Mouse (Mus musculus): ENCODE measurements around the gene Spint3. TPM values are rescaled to one million over a fixed set of nuclear protein-coding genes. Genes with fewer than 3 reads are reported as not detected.

Spint3 gene
- total and polyA plus RNA-seq, 2 experiments from 2014 or later, result not detected

DNA sequence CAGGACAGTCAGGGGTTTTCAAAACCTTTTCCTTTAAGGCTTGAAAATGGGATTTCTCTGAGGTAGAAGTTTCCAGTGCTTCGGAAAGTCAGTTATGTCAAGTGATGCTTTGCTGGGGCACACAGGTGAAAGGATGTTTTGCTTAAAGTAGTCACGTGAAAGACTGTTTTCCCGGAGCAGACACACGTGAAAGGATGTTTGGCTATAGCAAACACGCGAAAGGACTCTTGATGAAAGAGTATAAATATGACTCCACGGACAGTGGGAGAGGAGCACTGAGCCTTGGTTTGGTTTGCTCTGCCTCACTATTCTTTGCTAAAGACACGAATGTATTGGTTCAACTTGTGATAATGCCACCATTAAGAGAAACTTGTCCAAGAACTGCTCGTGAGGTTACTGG is 21.8 kb downstream of the Spint3 start:
- Histone ChIP-seq H3K4me2 (ENCODE audit: low read depth, low read length) (no peak overlapping the region), H3K4me1 (ENCODE audit: insufficient read depth, low read length) (no peaks in the 10 kb centered on the region), H3K27me3 (ENCODE audit: insufficient read depth, low read length) (no peaks in the 10 kb centered on the region), H3K27ac (no peak overlapping the region), H3K4me3 (ENCODE audit: low read length) (no peak overlapping the region), H3K9ac (replicated peaks; ENCODE audit: low read length) (no peak overlapping the region), H3K9me3 (ENCODE audit: low read length) (no peaks in the 10 kb centered on the region), H3K36me3 (ENCODE audit: insufficient read depth, low read length) (no peaks in the 10 kb centered on the region)
- TF ChIP-seq CTCF (IDR thresholded peaks at IDR 0.05; ENCODE audit: low read depth), result no peak
- DNase-seq (ENCODE audit: low spot score) (no peak), ATAC-seq (no peak)
- WGBS, result 86% methylated on average over 9 of the region's 9 CpGs

DNA sequence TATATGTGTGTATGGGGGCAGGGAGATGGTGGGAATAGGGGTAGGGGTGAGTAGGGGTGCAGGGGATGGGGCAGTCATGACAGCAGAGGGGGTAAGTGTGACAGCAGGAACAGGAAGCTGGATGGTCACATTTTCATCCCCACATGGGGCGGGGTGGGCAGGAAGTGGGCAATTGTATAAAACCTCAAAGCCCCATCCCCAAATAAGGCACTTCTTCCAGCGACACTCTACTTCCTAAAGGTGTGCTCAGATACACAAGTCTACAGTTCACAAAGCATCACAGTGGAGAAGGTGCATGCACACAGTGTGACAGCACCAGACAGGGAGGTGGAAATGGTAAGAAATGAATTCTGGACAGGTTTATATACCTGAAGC is 22.4 kb downstream of the Spint3 start:
- 86% methylated on average over 2 of the region's 2 CpGs for WGBS
- TF ChIP-seq CTCF (IDR thresholded peaks at IDR 0.05; ENCODE audit: low read depth), result no peak
- H3K9me3 ChIP-seq (ENCODE audit: low read length), result no peaks in the 10 kb centered on the region
- H3K4me2 ChIP-seq (ENCODE audit: low read depth, low read length), result no peak overlapping the region
- H3K4me1 ChIP-seq (ENCODE audit: insufficient read depth, low read length), result no peaks in the 10 kb centered on the region
- no peaks in the 10 kb centered on the region for H3K36me3 ChIP-seq (ENCODE audit: insufficient read depth, low read length)
- ATAC-seq (no peak), DNase-seq (ENCODE audit: low spot score) (no peak)
- no peak overlapping the region for H3K27ac ChIP-seq
- H3K9ac ChIP-seq (replicated peaks; ENCODE audit: low read length), result no peak overlapping the region
- H3K27me3 ChIP-seq (ENCODE audit: insufficient read depth, low read length), result no peaks in the 10 kb centered on the region
- H3K4me3 ChIP-seq (ENCODE audit: low read length), result no peak overlapping the region

DNA sequence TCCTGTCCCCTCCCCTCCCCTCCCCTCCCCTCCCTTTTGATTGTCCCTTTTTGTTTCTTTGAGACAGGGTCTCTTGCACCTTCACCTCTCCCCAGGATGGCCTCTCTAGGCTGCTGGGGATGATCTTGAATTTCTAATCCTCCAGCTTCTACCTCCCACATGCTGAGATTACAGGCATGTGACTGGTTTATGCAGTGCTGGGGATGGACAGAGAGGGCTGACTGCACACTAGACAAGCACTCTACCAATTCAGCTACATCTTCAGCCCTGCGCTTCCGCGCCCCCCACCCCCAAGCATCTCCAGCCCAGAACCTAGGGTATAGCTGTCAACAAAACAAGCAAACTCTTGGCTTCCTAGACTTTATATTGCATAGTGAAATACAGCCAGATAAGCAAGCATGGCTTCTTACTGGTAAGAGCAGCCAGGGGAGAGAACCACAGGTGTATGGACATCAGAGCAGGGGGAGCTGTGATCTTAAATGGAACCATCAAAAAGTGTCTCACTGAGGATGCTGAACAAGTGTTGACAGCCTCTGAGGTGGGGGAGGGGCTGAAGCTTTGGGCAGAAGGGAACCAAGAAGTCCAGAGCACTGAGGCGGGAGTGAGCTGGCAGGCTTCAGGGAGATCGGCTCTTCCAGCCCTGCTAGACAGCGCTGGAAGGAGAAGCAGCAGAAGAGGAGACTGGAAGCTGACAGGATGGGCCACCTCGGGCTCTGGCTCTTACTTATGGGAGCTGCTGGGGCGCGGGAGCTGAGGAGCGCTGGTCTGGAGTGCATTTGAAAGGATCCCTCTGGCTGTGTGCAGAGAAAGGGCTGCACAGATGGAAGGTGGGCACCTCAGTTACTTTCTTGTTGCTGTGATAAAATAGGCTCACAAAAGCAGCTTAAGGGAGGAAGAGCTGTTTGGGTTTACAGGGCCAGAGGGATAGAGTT is 23.0 kb downstream of the Spint3 start:
- no peaks in the 10 kb centered on the region for H3K4me1 ChIP-seq (ENCODE audit: insufficient read depth, low read length)
- ATAC-seq (no peak), DNase-seq (ENCODE audit: low spot score) (peak; percentile 12)
- H3K9ac ChIP-seq (replicated peaks; ENCODE audit: low read length), result no peak overlapping the region
- no peaks in the 10 kb centered on the region for H3K27me3 ChIP-seq (ENCODE audit: insufficient read depth, low read length)
- H3K36me3 ChIP-seq (ENCODE audit: insufficient read depth, low read length), result no peaks in the 10 kb centered on the region
- TF ChIP-seq CTCF (IDR thresholded peaks at IDR 0.05; ENCODE audit: low read depth), result no peak
- no peak overlapping the region for H3K4me3 ChIP-seq (ENCODE audit: low read length)
- H3K9me3 ChIP-seq (ENCODE audit: low read length), result no peaks in the 10 kb centered on the region
- H3K27ac ChIP-seq, result no peak overlapping the region
- H3K4me2 ChIP-seq (ENCODE audit: low read depth, low read length), result peak overlapping the region; percentile 27
- WGBS, result 15% methylated on average over 10 of the region's 10 CpGs

DNA sequence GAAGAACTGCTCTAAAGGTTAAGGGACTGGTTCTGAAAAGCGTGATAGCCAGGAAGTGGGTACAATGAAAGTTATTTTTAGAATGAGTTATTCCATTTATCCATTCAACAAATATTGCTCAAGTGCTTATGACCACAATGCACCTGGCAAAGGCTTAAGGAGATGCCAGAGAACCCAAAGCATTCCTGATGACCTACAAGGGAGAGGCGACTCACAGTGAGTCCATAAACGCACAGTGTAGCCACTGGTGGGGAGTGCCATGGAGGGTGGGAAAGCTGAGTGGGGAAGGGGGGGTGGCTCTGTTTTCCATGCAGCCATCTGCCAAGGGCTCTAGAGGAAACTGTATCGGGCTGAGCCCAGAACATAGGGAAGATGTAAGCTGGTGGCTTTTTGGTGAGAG is 23.9 kb downstream of the Spint3 start:
- WGBS, result 50% methylated on average over 4 of the region's 4 CpGs
- Histone ChIP-seq H3K27ac (no peak overlapping the region), H3K4me3 (ENCODE audit: low read length) (no peak overlapping the region), H3K9ac (replicated peaks; ENCODE audit: low read length) (no peak overlapping the region), H3K9me3 (ENCODE audit: low read length) (no peaks in the 10 kb centered on the region), H3K36me3 (ENCODE audit: insufficient read depth, low read length) (no peaks in the 10 kb centered on the region), H3K4me2 (ENCODE audit: low read depth, low read length) (no peak overlapping the region), H3K4me1 (ENCODE audit: insufficient read depth, low read length) (no peaks in the 10 kb centered on the region), H3K27me3 (ENCODE audit: insufficient read depth, low read length) (no peaks in the 10 kb centered on the region)
- TF ChIP-seq CTCF (IDR thresholded peaks at IDR 0.05; ENCODE audit: low read depth), result no peak
- DNase-seq (ENCODE audit: low spot score) (no peak), ATAC-seq (no peak)

DNA sequence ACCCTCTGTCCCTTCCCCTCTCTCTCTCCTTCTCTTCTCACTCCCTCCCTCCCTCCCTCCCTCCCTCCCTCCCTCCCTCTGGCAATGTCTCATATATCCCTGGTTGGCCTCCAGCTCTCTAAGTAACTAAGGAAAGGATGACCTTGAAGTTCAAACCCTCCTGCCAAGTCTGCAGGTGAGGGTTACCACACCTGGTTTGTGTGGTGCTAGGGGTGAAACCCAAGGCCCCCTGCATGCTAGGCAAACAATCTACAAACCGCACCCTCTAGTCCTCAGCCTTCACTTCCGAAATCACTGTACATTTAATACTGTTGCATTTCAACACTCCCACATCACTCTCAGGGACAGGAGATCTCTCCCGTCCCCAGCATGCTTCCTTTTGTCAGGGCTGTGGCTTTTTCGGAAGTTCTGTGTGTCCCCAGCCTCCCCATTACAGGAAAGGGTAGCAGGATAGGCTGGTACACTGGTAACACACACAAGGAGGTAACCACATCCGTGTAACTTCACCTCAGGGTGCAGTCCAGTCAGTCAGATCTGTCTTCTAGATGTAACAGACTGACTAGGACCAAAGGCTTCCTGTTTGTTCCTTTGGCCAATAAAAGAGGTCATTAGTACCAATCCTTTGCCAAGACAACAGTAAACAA is 28.7 kb downstream of the Spint3 start:
- no peak for ATAC-seq
- H3K9me3 ChIP-seq (ENCODE audit: low read length), result no peaks in the 10 kb centered on the region
- no peak overlapping the region for H3K27ac ChIP-seq
- WGBS, result 51% methylated on average over 5 of the region's 5 CpGs
- no peaks in the 10 kb centered on the region for H3K27me3 ChIP-seq (ENCODE audit: insufficient read depth, low read length)
- H3K36me3 ChIP-seq (ENCODE audit: insufficient read depth, low read length), result no peaks in the 10 kb centered on the region
- no peak overlapping the region for H3K9ac ChIP-seq (replicated peaks; ENCODE audit: low read length)
- H3K4me3 ChIP-seq (ENCODE audit: low read length), result no peak overlapping the region
- DNase-seq (ENCODE audit: low spot score), result no peak
- H3K4me1 ChIP-seq (ENCODE audit: insufficient read depth, low read length), result no peaks in the 10 kb centered on the region
- no peak overlapping the region for H3K4me2 ChIP-seq (ENCODE audit: low read depth, low read length)
- TF ChIP-seq CTCF (IDR thresholded peaks at IDR 0.05; ENCODE audit: low read depth), result no peak

DNA sequence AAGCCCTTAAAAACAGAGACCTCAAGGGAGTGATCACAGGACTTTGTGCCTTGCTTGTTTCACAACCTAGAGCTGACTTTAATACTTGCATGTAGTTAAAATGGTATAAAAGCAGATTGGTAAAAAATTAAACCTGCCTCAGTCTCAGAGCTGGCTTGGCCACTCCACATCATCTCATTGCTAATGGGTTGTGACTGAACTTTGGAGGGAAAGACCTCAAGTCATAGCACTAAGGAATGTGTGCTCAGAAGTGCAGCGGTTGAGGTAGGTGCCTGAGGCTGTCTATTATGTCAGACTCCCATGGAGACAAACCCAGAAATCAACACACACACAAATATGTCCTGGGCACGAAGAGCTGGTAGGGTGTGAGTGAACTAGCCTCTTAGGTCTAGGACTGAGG is 29.5 kb downstream of the Spint3 start:
- Histone ChIP-seq H3K4me2 (ENCODE audit: low read depth, low read length) (no peak overlapping the region), H3K4me1 (ENCODE audit: insufficient read depth, low read length) (no peaks in the 10 kb centered on the region), H3K9me3 (ENCODE audit: low read length) (no peaks in the 10 kb centered on the region), H3K4me3 (ENCODE audit: low read length) (no peak overlapping the region), H3K27me3 (ENCODE audit: insufficient read depth, low read length) (no peaks in the 10 kb centered on the region), H3K36me3 (ENCODE audit: insufficient read depth, low read length) (no peaks in the 10 kb centered on the region), H3K9ac (replicated peaks; ENCODE audit: low read length) (no peak overlapping the region), H3K27ac (no peak overlapping the region)
- WGBS, result 74% methylated on average over 2 of the region's 2 CpGs
- DNase-seq (ENCODE audit: low spot score), result no peak
- no peak for ATAC-seq
- TF ChIP-seq CTCF (IDR thresholded peaks at IDR 0.05; ENCODE audit: low read depth), result no peak

DNA sequence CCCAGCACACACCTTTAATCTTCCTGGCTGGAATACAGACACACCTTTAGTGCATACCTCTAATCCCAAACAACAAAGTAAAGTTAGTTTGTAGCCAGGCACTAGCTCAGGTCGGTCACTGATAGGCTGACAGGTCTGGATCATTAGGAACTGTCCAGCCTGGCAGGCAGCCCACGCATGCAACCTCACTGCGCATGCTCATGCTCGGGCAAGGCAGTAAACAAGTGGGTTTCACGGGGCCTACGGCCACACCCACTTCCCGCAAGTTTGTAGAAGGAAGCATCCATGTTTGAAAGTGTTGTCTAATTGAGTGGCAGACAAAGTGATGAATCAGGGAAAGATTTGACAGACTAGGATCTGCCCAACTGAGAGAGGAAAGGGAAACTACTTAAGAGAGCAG is 30.7 kb downstream of the Spint3 start:
- H3K36me3 ChIP-seq (ENCODE audit: insufficient read depth, low read length), result no peaks in the 10 kb centered on the region
- no peaks in the 10 kb centered on the region for H3K27me3 ChIP-seq (ENCODE audit: insufficient read depth, low read length)
- ATAC-seq, result no peak
- H3K4me3 ChIP-seq (ENCODE audit: low read length), result no peak overlapping the region
- no peak overlapping the region for H3K9ac ChIP-seq (replicated peaks; ENCODE audit: low read length)
- no peak for TF ChIP-seq CTCF (IDR thresholded peaks at IDR 0.05; ENCODE audit: low read depth)
- no peak for DNase-seq (ENCODE audit: low spot score)
- WGBS, result 87% methylated on average over 7 of the region's 7 CpGs
- no peaks in the 10 kb centered on the region for H3K4me1 ChIP-seq (ENCODE audit: insufficient read depth, low read length)
- no peaks in the 10 kb centered on the region for H3K9me3 ChIP-seq (ENCODE audit: low read length)
- no peak overlapping the region for H3K27ac ChIP-seq
- H3K4me2 ChIP-seq (ENCODE audit: low read depth, low read length), result no peak overlapping the region
